Mouse (Mus musculus) liver, embryonic 16.5 days (tissue): Measurements from ENCODE around the gene Lmln. TPM values are rescaled to one million over a fixed set of nuclear protein-coding genes. Genes with fewer than 3 reads are reported as not detected.

Experiments used
- ATAC-seq: fragments of 200-750 bp; cut with Nextera tagmentation; 2 replicates; pipeline ENCODE4 v1.8.0; 2017; ENCODE audit warnings: low read depth, mild to moderate bottlenecking, moderate number of reproducible peaks, moderate library complexity
- H3K27ac ChIP-seq: fragments of 300-500 bp; sonication (generic); 2 replicates; pipeline ENCODE4 v1.5.1; 2014; ENCODE audit warnings: mild to moderate bottlenecking, low read length
- H3K27me3 ChIP-seq: fragments of 300-500 bp; sonication (generic); 2 replicates; pipeline ENCODE4 v1.6.1; 2014; ENCODE audit warnings: low read depth, low read length, mixed read lengths; ENCODE audit not compliant: control insufficient read depth, insufficient read depth
- H3K36me3 ChIP-seq: fragments of 300-500 bp; sonication (generic); 2 replicates; pipeline ENCODE4 v1.6.1; 2014; ENCODE audit warnings: mild to moderate bottlenecking; ENCODE audit not compliant: control insufficient read depth, insufficient read depth
- H3K4me1 ChIP-seq: fragments of 300-500 bp; sonication (generic); 2 replicates; pipeline ENCODE4 v1.6.1; 2014; ENCODE audit warnings: low read depth, low read length, mixed read lengths; ENCODE audit not compliant: control insufficient read depth
- H3K4me2 ChIP-seq: fragments of 300-500 bp; sonication (generic); 2 replicates; pipeline ENCODE4 v1.6.1; 2014; ENCODE audit warnings: low read depth, low read length, mixed read lengths
- H3K4me3 ChIP-seq: fragments of 300-500 bp; sonication (generic); 2 replicates; pipeline ENCODE4 v1.5.1; 2014; ENCODE audit warnings: low read depth, mild to moderate bottlenecking, low read length
- H3K9ac ChIP-seq: fragments of 300-500 bp; sonication (generic); 2 replicates; pipeline ENCODE4 v1.6.1; 2014; ENCODE audit warnings: low read depth, low read length
- H3K9me3 ChIP-seq: fragments of 300-500 bp; sonication (generic); replicated peaks from 2 replicates; pipeline ENCODE4 v1.6.1; 2016; ENCODE audit warnings: low read length; ENCODE audit not compliant: control insufficient read depth
- WGBS: fragments of 180-500 bp; shearing (Covaris S2); extraction: QIAGEN DNeasy Blood & Tissue Kit; methylation state at CpG from one replicate; pipeline ENCODE4 v1.1.7; 2014; ENCODE audit not compliant: insufficient replicate concordance; 5-methylcytosine and 5-hydroxymethylcytosine counted together
- polyA plus RNA-seq: library from polyadenylated mRNA; unstranded; fragments of >200 nt; fragmentation: Nextera tagmentation; extraction: Ambion mirVana; gene quantifications from 2 replicates; pipeline ENCODE4 v1.2.1, GENCODE M21; 2015

The Lmln gene
- polyA plus RNA-seq: 0.67 and 0.97 TPM in 2 replicates

DNA sequence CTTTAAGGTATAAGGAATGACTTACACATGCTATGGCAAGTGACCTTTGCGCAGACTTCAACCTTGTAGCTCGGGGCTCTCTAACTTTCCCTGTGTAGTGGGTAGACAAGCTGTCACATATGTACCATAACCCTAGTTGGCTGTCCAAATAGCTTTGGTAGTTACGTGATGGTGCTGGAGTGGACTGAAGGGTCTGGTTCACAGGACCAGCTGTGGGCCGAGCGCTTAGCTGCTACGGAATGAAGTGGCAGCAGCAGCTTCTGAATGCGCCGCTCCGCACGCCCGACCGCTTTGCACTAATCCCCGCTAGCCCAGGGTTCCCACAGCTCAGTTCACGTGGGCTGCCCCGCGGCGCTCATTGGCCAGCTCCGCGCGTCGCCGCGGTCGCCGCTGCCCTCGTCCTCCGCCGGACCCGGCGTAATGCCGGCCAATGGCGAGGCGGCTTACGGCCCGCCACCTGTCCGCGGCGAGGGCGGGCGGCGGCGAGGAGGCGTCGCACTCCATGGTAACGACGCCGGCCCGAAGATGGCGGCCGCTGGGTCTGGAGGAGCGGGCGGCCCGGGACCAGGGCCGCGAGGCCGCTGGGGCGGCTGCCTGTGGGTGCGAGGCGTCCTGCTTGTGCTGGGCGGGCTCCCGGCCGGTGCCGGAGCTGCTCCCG lies at the start of gene Lmln:
TSS of gene Lmln (plus strand) at position 498 of the 658 bp plus-strand sequence.
- H3K36me3 ChIP-seq: peaks cover 22% of the 10 kb centered on the region
- WGBS: under 1% methylated on average over 64 of the region's 64 CpGs
- H3K9ac ChIP-seq: peak within 1 kb of the TSS; percentile 70
- no peaks in the 10 kb centered on the region for H3K27me3 ChIP-seq
- H3K9me3 ChIP-seq: no peaks in the 10 kb centered on the region
- H3K4me1 ChIP-seq: peaks cover 36% of the 10 kb centered on the region
- peak within 1 kb of the TSS; percentile 84 for H3K4me3 ChIP-seq
- H3K27ac ChIP-seq: peak within 1 kb of the TSS; percentile 82
- H3K4me2 ChIP-seq: peak within 1 kb of the TSS; percentile 82
- peak; percentile 96 for ATAC-seq

DNA sequence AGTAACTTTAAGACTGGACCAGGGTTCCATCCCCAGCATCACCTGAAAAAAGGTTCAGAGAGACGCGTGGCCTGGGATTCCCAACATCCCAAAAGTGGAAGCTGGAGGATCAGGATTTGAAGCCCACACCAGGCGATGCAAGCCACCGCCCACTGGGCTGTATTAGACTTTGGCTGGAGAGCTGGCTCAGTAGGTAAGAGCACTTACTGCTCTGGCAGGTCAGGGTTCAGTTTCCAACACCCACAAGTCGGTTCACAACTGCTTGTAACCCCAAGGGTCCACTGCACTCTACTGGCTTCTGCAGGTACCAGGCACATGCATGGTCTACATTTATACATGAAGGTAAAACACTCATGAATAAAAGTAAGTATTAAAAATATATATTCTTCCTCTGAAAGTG lies 48.5 kb upstream of the Lmln start:
- H3K4me3 ChIP-seq: no peak overlapping the region
- 80% methylated on average over 5 of the region's 5 CpGs for WGBS
- no peak for ATAC-seq

GRCm38 (mm10) chr16:33014921-33015320 lies 47.4 kb upstream of the Lmln start:
- H3K36me3 ChIP-seq: peaks cover 11% of the 10 kb centered on the region
- H3K4me3 ChIP-seq: no peak overlapping the region

More for the DNA sequence above, 48.5 kb upstream of the Lmln start:
- no peak overlapping the region for H3K9ac ChIP-seq
- peaks cover 14% of the 10 kb centered on the region for H3K36me3 ChIP-seq
- H3K27me3 ChIP-seq: no peaks in the 10 kb centered on the region
- no peak overlapping the region for H3K27ac ChIP-seq
- H3K9me3 ChIP-seq: no peaks in the 10 kb centered on the region
- no peaks in the 10 kb centered on the region for H3K4me1 ChIP-seq
- H3K4me2 ChIP-seq: no peak overlapping the region

GRCm38 (mm10) chr16:33015396-33015907 lies 46.9 kb upstream of the Lmln start:
- WGBS: 78% methylated on average over 3 of the region's 3 CpGs
- H3K4me1 ChIP-seq: no peaks in the 10 kb centered on the region
- no peak overlapping the region for H3K9ac ChIP-seq
- no peaks in the 10 kb centered on the region for H3K9me3 ChIP-seq
- peaks cover 8% of the 10 kb centered on the region; the same call in 1 of the 2 replicates for H3K36me3 ChIP-seq
- H3K27me3 ChIP-seq: no peaks in the 10 kb centered on the region
- no peak overlapping the region for H3K27ac ChIP-seq
- no peak for ATAC-seq
- no peak overlapping the region for H3K4me2 ChIP-seq
- no peak overlapping the region for H3K4me3 ChIP-seq

More at GRCm38 (mm10) chr16:33014921-33015320, 47.4 kb upstream of the Lmln start:
- no peak overlapping the region for H3K27ac ChIP-seq
- 86% methylated on average over 1 of the region's 1 CpGs for WGBS
- no peak overlapping the region for H3K4me2 ChIP-seq
- ATAC-seq: no peak
- H3K9ac ChIP-seq: no peak overlapping the region
- H3K4me1 ChIP-seq: no peaks in the 10 kb centered on the region
- H3K9me3 ChIP-seq: no peaks in the 10 kb centered on the region
- H3K27me3 ChIP-seq: no peaks in the 10 kb centered on the region

- Histone ChIP-seq H3K9ac (no peak overlapping the region), H3K36me3 (peaks cover 8% of the 10 kb centered on the region; the same call in 1 of the 2 replicates), H3K27me3 (no peaks in the 10 kb centered on the region), H3K4me3 (no peak overlapping the region), H3K27ac (no peak overlapping the region), H3K9me3 (no peaks in the 10 kb centered on the region), H3K4me1 (no peaks in the 10 kb centered on the region), H3K4me2 (no peak overlapping the region)
- ATAC-seq: no peak
- WGBS: 64% methylated on average over 2 of the region's 2 CpGs
Observed at GRCm38 (mm10) chr16:33015986-33016385, 46.3 kb upstream of the Lmln start.

GRCm38 (mm10) chr16:33017677-33018349 lies 44.5 kb upstream of the Lmln start:
- H3K27ac ChIP-seq: no peak overlapping the region
- no peak overlapping the region for H3K9ac ChIP-seq
- WGBS: 62% methylated on average over 5 of the region's 5 CpGs
- H3K4me1 ChIP-seq: no peaks in the 10 kb centered on the region
- no peaks in the 10 kb centered on the region for H3K9me3 ChIP-seq
- ATAC-seq: no peak
- no peaks in the 10 kb centered on the region for H3K27me3 ChIP-seq
- H3K4me3 ChIP-seq: no peak overlapping the region
- H3K36me3 ChIP-seq: peaks cover 4% of the 10 kb centered on the region; the same call in 1 of the 2 replicates
- H3K4me2 ChIP-seq: no peak overlapping the region

- no peaks in the 10 kb centered on the region for H3K4me1 ChIP-seq
- H3K9ac ChIP-seq: no peak overlapping the region
- H3K36me3 ChIP-seq: no peaks in the 10 kb centered on the region
- H3K27ac ChIP-seq: no peak overlapping the region
- H3K9me3 ChIP-seq: no peaks in the 10 kb centered on the region
- 0 out of 2 replicates have a peak, but pooled peaks have one; percentile 30 for ATAC-seq
- WGBS: 74% methylated on average over 21 of the region's 21 CpGs
- no peak overlapping the region for H3K4me2 ChIP-seq
- H3K27me3 ChIP-seq: no peaks in the 10 kb centered on the region
- H3K4me3 ChIP-seq: peak overlapping the region; percentile 18; the same call in 1 of the 2 replicates
Observed at GRCm38 (mm10) chr16:33019117-33019770, 43.1 kb upstream of the Lmln start.

DNA sequence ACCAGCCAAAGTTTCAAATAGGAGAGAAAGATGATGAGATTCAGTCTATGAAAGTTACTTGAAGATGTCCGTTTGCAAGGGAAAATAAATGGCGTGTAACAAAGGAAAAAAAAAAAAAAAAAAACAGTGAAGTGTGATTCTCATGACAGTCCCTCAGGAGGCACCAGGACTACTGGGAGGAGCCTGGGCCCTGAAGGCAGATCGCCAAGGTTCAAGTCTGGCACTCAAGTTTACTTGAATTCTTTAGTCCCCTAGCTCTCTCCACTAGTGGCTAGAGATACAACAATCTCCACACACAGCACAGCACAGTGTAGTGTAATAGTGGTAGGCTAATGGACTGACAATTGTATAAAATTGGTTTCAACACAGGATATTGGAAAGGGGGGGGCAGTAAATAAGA lies 40.9 kb upstream of the Lmln start:
- Histone ChIP-seq H3K4me3 (no peak overlapping the region), H3K9ac (no peak overlapping the region), H3K27me3 (no peaks in the 10 kb centered on the region), H3K9me3 (no peaks in the 10 kb centered on the region), H3K4me1 (no peaks in the 10 kb centered on the region), H3K27ac (no peak overlapping the region), H3K36me3 (no peaks in the 10 kb centered on the region), H3K4me2 (no peak overlapping the region)
- WGBS: 62% methylated on average over 3 of the region's 3 CpGs
- no peak for ATAC-seq
